Mouse (Mus musculus) brain, embryonic 14.5 days (tissue): ENCODE measurements at regions not wholly inside any gene's neighbourhood (a gene's known extent, or its start where the extent isn't known, plus 50 kb on each side); places are given as distances from the start of the nearest gene placed in this dataset.
A peak's percentile ranks its signal among the peaks of the same experiment; 100 is the strongest.

Experiments used
- DNase-seq: peaks from one replicate; pipeline ENCODE4 v3.0.0-alpha.2; 2011; ENCODE audit warnings: low read depth
- CTCF ChIP-seq: fragments of 200-500 bp; IDR thresholded peaks from 2 replicates; pipeline ENCODE4 v1.5.1; 2012; ENCODE audit warnings: inconsistent platforms, mild to moderate bottlenecking, moderate library complexity, borderline replicate concordance; ENCODE audit not compliant: insufficient read depth, insufficient read length; ENCODE audit errors: extremely low read depth
- POLR2A ChIP-seq: fragments of 200-500 bp; IDR thresholded peaks from 2 replicates; pipeline ENCODE4 v1.6.1; 2012; ENCODE audit warnings: mild to moderate bottlenecking, inconsistent platforms, borderline replicate concordance; ENCODE audit not compliant: poor library complexity, insufficient read depth, insufficient read length, severe bottlenecking; ENCODE audit errors: extremely low read depth

GRCm38 (mm10) chrX:131954851-131955250 lies 1733.9 kb downstream of the Pcdh19 start:
- DNase-seq: peak; percentile 28
- TF ChIP-seq CTCF: no peak
- TF ChIP-seq POLR2A: no peak
